33 mouse cellular contexts compared by ENCODE assay signal in genomic region chr1:15034047-15034446, GRCm38 (mm10).
DNase-seq lines count a peak whose midpoint lies in the region; ATAC-seq lines count a peak whose summit lies in the region.
"Had no signal": no experiment of that assay in that cellular context is flagged by ENCODE, and none has a peak within 500 bp of the region (broad histone marks: within the 10 kb centered on the region; RNA-seq: fewer than 3 reads in every experiment).

No protein-coding gene starts in this region.

- H3K4me2 ChIP-seq in embryonic facial prominence, embryonic 11.5 days (ENCODE audit: low read depth, low read length): no peak overlapping the region
- no peak overlapping the region for H3K4me2 ChIP-seq in limb, embryonic 13.5 days (replicated peaks)
- H3K4me2 ChIP-seq: heart, embryonic 12.5 days; hindbrain, embryonic 13.5 days; kidney, embryonic 15.5 days; liver, embryonic 15.5 days; lung, embryonic 15.5 days; midbrain, embryonic 12.5 days; neural tube, embryonic 12.5 days had no signal

- peak; percentile 39 for DNase-seq in embryo, embryonic 10.5 days (ENCODE audit: low spot score)
- DNase-seq in embryonic facial prominence, embryonic 11.5 days (ENCODE audit: low spot score): peak; percentile 85
- peak; percentile 63 for DNase-seq in forelimb bud, embryonic 11.5 days (ENCODE audit: low read depth, low spot score)
- no peak for DNase-seq in urinary bladder, adult 2 months (ENCODE audit: low spot score)
- no peak for DNase-seq in spleen, adult 12 weeks (ENCODE audit: low spot score)
- no peak for DNase-seq in MN1 (ENCODE audit: low spot score)
- no peak for DNase-seq in right cerebral cortex, postnatal 36 days (ENCODE audit: low spot score in 2 of 2)
- DNase-seq: adrenal gland, postnatal 25 days; cerebellum, adult 11-12 months; cerebellum, adult 9-11 months; heart, adult 2 months; heart, postnatal 4 days; kidney, adult 18-20 months; kidney, postnatal 25 days; layer of hippocampus, postnatal 36 days; liver; right cerebral cortex, adult 18-20 months; right cerebral cortex, postnatal 4 days; thymus, adult 2 months; thymus, postnatal 36 days had no signal

- H3K27me3 ChIP-seq in embryonic facial prominence, embryonic 11.5 days (ENCODE audit: control insufficient read depth, insufficient read depth, low read length): no peaks in the 10 kb centered on the region
- no peaks in the 10 kb centered on the region for H3K27me3 ChIP-seq in limb, embryonic 13.5 days
- H3K27me3 ChIP-seq: heart, embryonic 12.5 days; hindbrain, embryonic 13.5 days; kidney, embryonic 15.5 days; liver, embryonic 15.5 days; lung, embryonic 15.5 days; midbrain, embryonic 12.5 days; neural tube, embryonic 12.5 days had no signal

- no peaks in the 10 kb centered on the region for H3K36me3 ChIP-seq in embryonic facial prominence, embryonic 11.5 days (replicated peaks; ENCODE audit: control insufficient read depth, insufficient read depth, low read depth, low read length)
- H3K36me3 ChIP-seq in limb, embryonic 13.5 days: no peaks in the 10 kb centered on the region
- H3K36me3 ChIP-seq: G1E; heart, embryonic 12.5 days; hindbrain, embryonic 13.5 days; kidney, embryonic 15.5 days; liver, embryonic 15.5 days; lung, embryonic 15.5 days; midbrain, embryonic 12.5 days; neural tube, embryonic 12.5 days had no signal

- no peaks in the 10 kb centered on the region for H3K9me3 ChIP-seq in embryonic facial prominence, embryonic 11.5 days (replicated peaks; ENCODE audit: control insufficient read depth, low read length)
- no peaks in the 10 kb centered on the region for H3K9me3 ChIP-seq in limb, embryonic 13.5 days
- H3K9me3 ChIP-seq: G1E; heart, embryonic 12.5 days; hindbrain, embryonic 13.5 days; kidney, embryonic 15.5 days; liver, embryonic 15.5 days; lung, embryonic 15.5 days; midbrain, embryonic 12.5 days; neural tube, embryonic 12.5 days had no signal

- no peak overlapping the region for H3K4me3 ChIP-seq in embryonic facial prominence, embryonic 11.5 days (ENCODE audit: low read depth, low read length)
- no peak overlapping the region for H3K4me3 ChIP-seq in limb, embryonic 13.5 days
- H3K4me3 ChIP-seq: erythroblast, embryonic 14.5 days; heart, adult 2 months; heart, embryonic 12.5 days; hindbrain, embryonic 13.5 days; kidney, embryonic 15.5 days; liver, embryonic 15.5 days; lung, embryonic 15.5 days; midbrain, embryonic 12.5 days; myocyte; neural tube, embryonic 12.5 days had no signal

- H3K4me1 ChIP-seq in embryonic facial prominence, embryonic 11.5 days (ENCODE audit: control insufficient read depth, insufficient read depth, low read length): no peaks in the 10 kb centered on the region
- H3K4me1 ChIP-seq in limb, embryonic 13.5 days: no peaks in the 10 kb centered on the region
- H3K4me1 ChIP-seq: heart, embryonic 12.5 days; hindbrain, embryonic 13.5 days; kidney, embryonic 15.5 days; liver, embryonic 15.5 days; lung, embryonic 15.5 days; midbrain, embryonic 12.5 days; neural tube, embryonic 12.5 days had no signal

- no peak overlapping the region for H3K27ac ChIP-seq in embryonic facial prominence, embryonic 11.5 days (replicated peaks; ENCODE audit: low read depth, low read length)
- no peak overlapping the region for H3K27ac ChIP-seq in limb, embryonic 13.5 days
- H3K27ac ChIP-seq: heart, adult 2 months; hindbrain, embryonic 13.5 days; kidney, embryonic 15.5 days; liver, embryonic 15.5 days; lung, embryonic 15.5 days; midbrain, embryonic 12.5 days; neural tube, embryonic 12.5 days had no signal

- 17% methylated on average over 1 of the region's 1 CpGs for WGBS in embryonic facial prominence, embryonic 11.5 days
- 8% methylated on average over 1 of the region's 1 CpGs for WGBS in limb, embryonic 13.5 days

- no peak overlapping the region for H3K9ac ChIP-seq in embryonic facial prominence, embryonic 11.5 days (replicated peaks; ENCODE audit: low read length)
- H3K9ac ChIP-seq in limb, embryonic 13.5 days: no peak overlapping the region
- H3K9ac ChIP-seq: heart, embryonic 12.5 days; hindbrain, embryonic 13.5 days; kidney, embryonic 15.5 days; liver, embryonic 15.5 days; lung, embryonic 15.5 days; midbrain, embryonic 12.5 days; neural tube, embryonic 12.5 days had no signal

- ATAC-seq in embryonic facial prominence, embryonic 11.5 days (replicated peaks; ENCODE audit: insufficient number of reproducible peaks, low FRiP score, low TSS enrichment, low read depth): peak; percentile 91
- peak; percentile 80; the same call in 1 of the 2 replicates for ATAC-seq in limb, embryonic 13.5 days (ENCODE audit: low FRiP score, low read depth)
- ATAC-seq: forebrain, embryonic 16.5 days; inflammation-experienced regulatory T-cells, adult 6 months had no signal

Comparison
In these comparisons a context has a peak if more than half of its experiments do, and no peak if none do; other contexts are left out.
1. DNase-seq: peak in embryo, embryonic 10.5 days (single experiment), embryonic facial prominence, embryonic 11.5 days (single experiment) and forelimb bud, embryonic 11.5 days (single experiment); none in urinary bladder, adult 2 months (single experiment), spleen, adult 12 weeks (single experiment), MN1 (single experiment) and right cerebral cortex, postnatal 36 days (0 of 2).